ENCODE assay signal across 38 mouse cellular contexts in the genomic region with DNA sequence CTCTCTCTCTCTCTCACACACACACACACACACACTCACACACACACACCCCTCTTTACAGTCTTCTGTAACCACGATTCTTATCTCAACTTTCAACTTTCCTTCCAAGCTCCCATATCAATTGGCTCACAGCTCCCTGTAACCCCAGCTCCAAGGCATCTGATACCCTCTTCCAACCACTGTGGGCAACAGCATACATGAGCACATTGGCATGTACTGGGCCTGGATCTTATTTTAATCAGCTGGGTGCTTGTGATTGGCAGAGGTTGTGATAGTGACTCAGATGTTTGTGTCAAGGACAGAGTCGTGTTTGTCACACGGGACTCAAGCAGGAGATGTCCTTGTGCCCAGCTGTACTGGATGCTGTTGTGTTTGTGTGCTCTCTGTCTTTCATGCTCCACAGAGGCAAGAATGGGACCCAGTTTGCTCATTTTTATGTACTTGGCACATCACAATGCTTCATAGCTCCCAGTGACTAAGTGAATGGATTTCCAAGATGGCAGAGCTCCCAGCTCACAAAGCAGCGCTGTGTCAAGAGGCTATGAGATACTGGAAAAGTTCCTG. TPM values are rescaled to one million over a fixed set of nuclear protein-coding genes. Genes with fewer than 3 reads are reported as not detected.
DNase-seq lines count a peak whose midpoint lies in the region; ATAC-seq and TF ChIP-seq lines count a peak whose summit lies in the region.
"Had no signal": no experiment of that assay in that cellular context is flagged by ENCODE, and none has a peak within 500 bp of the region (broad histone marks: within the 10 kb centered on the region; RNA-seq: fewer than 3 reads in every experiment).

No protein-coding gene starts in this region.

- H3K4me1 ChIP-seq in midbrain, postnatal 0 days (ENCODE audit: insufficient read depth, low read length): peaks cover 8% of the 10 kb centered on the region; the same call in 1 of the 2 replicates
- peaks cover 22% of the 10 kb centered on the region for H3K4me1 ChIP-seq in midbrain, embryonic 13.5 days (replicated peaks)
- H3K4me1 ChIP-seq in stomach, postnatal 0 days (replicated peaks; ENCODE audit: control insufficient read depth, insufficient read depth): peaks cover 3% of the 10 kb centered on the region

- no peak for TF ChIP-seq CTCF in midbrain, postnatal 0 days (IDR thresholded peaks at IDR 0.05)
- TF ChIP-seq CTCF in stomach, postnatal 0 days (IDR thresholded peaks at IDR 0.05; ENCODE audit: low read depth): no peak

- TF ChIP-seq EP300 in stomach, postnatal 0 days (optimal IDR thresholded peaks at IDR 0.05): no peak

- H3K36me3 ChIP-seq in midbrain, postnatal 0 days (ENCODE audit: insufficient read depth, low read length): no peaks in the 10 kb centered on the region
- no peaks in the 10 kb centered on the region for H3K36me3 ChIP-seq in midbrain, embryonic 13.5 days
- no peaks in the 10 kb centered on the region for H3K36me3 ChIP-seq in stomach, postnatal 0 days (ENCODE audit: control insufficient read depth, insufficient read depth, low read length)
- H3K36me3 ChIP-seq: heart, embryonic 10.5 days; heart, embryonic 15.5 days; hindbrain, embryonic 12.5 days; intestine, embryonic 15.5 days; limb, embryonic 13.5 days; liver, embryonic 13.5 days; midbrain, embryonic 10.5 days; neural tube, embryonic 12.5 days had no signal

- ATAC-seq in midbrain, postnatal 0 days (ENCODE audit: low FRiP score): no peak
- no peak for ATAC-seq in midbrain, embryonic 13.5 days
- peak; percentile 32 for ATAC-seq in megakaryocyte progenitor cell, adult 5-6 weeks (replicated peaks; ENCODE audit: poor library complexity)
- no peak for ATAC-seq in stomach, postnatal 0 days (ENCODE audit: low FRiP score, low TSS enrichment)
- ATAC-seq: activated CD4-positive, CD25-positive, alpha-beta regulatory T cell, adult 4 months; forebrain, embryonic 14.5 days; hindbrain, postnatal 0 days; intestine, embryonic 15.5 days; midbrain, embryonic 16.5 days had no signal

- peak; percentile 42 for DNase-seq in adrenal gland, postnatal 14 days
- DNase-seq in adrenal gland, postnatal 4 days (ENCODE audit: low spot score in 2 of 2): no peak
- no peak for DNase-seq in midbrain, postnatal 0 days (ENCODE audit: low spot score)
- no peak for DNase-seq in stomach, postnatal 0 days (ENCODE audit: low spot score)
- DNase-seq in heart, adult 8-10 months (ENCODE audit: low spot score): no peak
- DNase-seq: adrenal gland, postnatal 10 days; cerebellum, adult 9-10 months; cerebellum, postnatal 36 days; heart, postnatal 36 days; kidney, adult 2 months; kidney, postnatal 36 days; liver, embryonic 13.5 days; lung, adult 18-20 months; lung, postnatal 10 days; right cerebral cortex, postnatal 25 days; thymus, adult 2 months; thymus, postnatal 4 days had no signal

- H3K9ac ChIP-seq in midbrain, postnatal 0 days (replicated peaks; ENCODE audit: low read length, poor library complexity, severe bottlenecking): 0 out of 2 replicates have a peak overlapping the region, but pooled peaks have one; percentile 8
- no peak overlapping the region for H3K9ac ChIP-seq in midbrain, embryonic 13.5 days (replicated peaks)
- no peak overlapping the region for H3K9ac ChIP-seq in stomach, postnatal 0 days (ENCODE audit: low read length)
- H3K9ac ChIP-seq: heart, embryonic 15.5 days; hindbrain, embryonic 12.5 days; intestine, embryonic 15.5 days; limb, embryonic 13.5 days; liver, embryonic 13.5 days; neural tube, embryonic 12.5 days had no signal

- H3K4me2 ChIP-seq in midbrain, postnatal 0 days (ENCODE audit: low read depth, low read length, poor library complexity, severe bottlenecking): no peak overlapping the region
- H3K4me2 ChIP-seq in midbrain, embryonic 13.5 days (replicated peaks): no peak overlapping the region
- H3K4me2 ChIP-seq in stomach, postnatal 0 days (replicated peaks; ENCODE audit: low read depth): no peak overlapping the region
- H3K4me2 ChIP-seq: heart, embryonic 15.5 days; hindbrain, embryonic 12.5 days; intestine, embryonic 15.5 days; limb, embryonic 13.5 days; liver, embryonic 13.5 days; neural tube, embryonic 12.5 days had no signal

- no peaks in the 10 kb centered on the region for H3K9me3 ChIP-seq in midbrain, postnatal 0 days (ENCODE audit: low read length)
- no peaks in the 10 kb centered on the region for H3K9me3 ChIP-seq in midbrain, embryonic 13.5 days
- H3K9me3 ChIP-seq in stomach, postnatal 0 days (ENCODE audit: control insufficient read depth, low read length): no peaks in the 10 kb centered on the region
- H3K9me3 ChIP-seq: heart, embryonic 10.5 days; heart, embryonic 15.5 days; hindbrain, embryonic 12.5 days; intestine, embryonic 15.5 days; limb, embryonic 13.5 days; liver, embryonic 13.5 days; midbrain, embryonic 10.5 days; neural tube, embryonic 12.5 days had no signal

- no peaks in the 10 kb centered on the region for H3K27me3 ChIP-seq in midbrain, postnatal 0 days (ENCODE audit: insufficient read depth, low read length)
- H3K27me3 ChIP-seq in midbrain, embryonic 13.5 days: no peaks in the 10 kb centered on the region
- H3K27me3 ChIP-seq in stomach, postnatal 0 days (ENCODE audit: control insufficient read depth, insufficient read depth, low read length): no peaks in the 10 kb centered on the region
- H3K27me3 ChIP-seq: heart, embryonic 15.5 days; hindbrain, embryonic 12.5 days; intestine, embryonic 15.5 days; limb, embryonic 13.5 days; liver, embryonic 13.5 days; neural tube, embryonic 12.5 days had no signal

- no peak overlapping the region for H3K4me3 ChIP-seq in midbrain, postnatal 0 days (ENCODE audit: low read depth, low read length)
- no peak overlapping the region for H3K4me3 ChIP-seq in midbrain, embryonic 13.5 days (replicated peaks)
- H3K4me3 ChIP-seq in stomach, postnatal 0 days (ENCODE audit: low read depth, low read length): no peak overlapping the region
- H3K4me3 ChIP-seq: heart, embryonic 10.5 days; heart, embryonic 15.5 days; hindbrain, embryonic 12.5 days; intestine, embryonic 15.5 days; layer of hippocampus, adult 2 months; limb, embryonic 13.5 days; liver, embryonic 13.5 days; midbrain, embryonic 10.5 days; myocyte; neural tube, embryonic 12.5 days had no signal

- no peak overlapping the region for H3K27ac ChIP-seq in midbrain, postnatal 0 days (ENCODE audit: low read depth, low read length)
- no peak overlapping the region for H3K27ac ChIP-seq in midbrain, embryonic 13.5 days
- no peak overlapping the region for H3K27ac ChIP-seq in stomach, postnatal 0 days (replicated peaks)
- H3K27ac ChIP-seq: heart, embryonic 10.5 days; heart, embryonic 15.5 days; hindbrain, embryonic 12.5 days; hindbrain, postnatal 0 days; intestine, embryonic 15.5 days; layer of hippocampus, adult 2 months; limb, embryonic 13.5 days; liver, embryonic 13.5 days; macrophage; midbrain, embryonic 10.5 days; neural tube, embryonic 12.5 days had no signal

- 81% methylated on average over 4 of the region's 4 CpGs for WGBS in midbrain, postnatal 0 days
- 84% methylated on average over 4 of the region's 4 CpGs for WGBS in midbrain, embryonic 13.5 days
- 74% methylated on average over 4 of the region's 4 CpGs for WGBS in stomach, postnatal 0 days

RNA-seq across cellular contexts. Expression of gene Slc25a44, which starts 2.5 kb away (rescaled TPM):
- total RNA-seq in adrenal gland, postnatal 14 days (2021): 46.7 and 51.7 TPM in 2 replicates
- total RNA-seq in adrenal gland, postnatal 4 days (2021): 10 to 100 TPM; 34.9 to 35.7 TPM
- 62.5 and 63.8 TPM in 2 replicates for total RNA-seq in midbrain, postnatal 0 days (2014; rRNA removed)
- polyA plus RNA-seq in midbrain, postnatal 0 days (2015; fragmentation: Nextera tagmentation; extraction: Ambion mirVana): 35.9 and 38.7 TPM in 2 replicates
- polyA plus RNA-seq in midbrain, embryonic 13.5 days (2015; fragmentation: Nextera tagmentation; extraction: Ambion mirVana): 28.7 and 29.7 TPM in 2 replicates
- total RNA-seq in megakaryocyte progenitor cell, adult 5-6 weeks (2015): 10.3 and 11.1 TPM in 2 replicates
- 16.2 and 17.9 TPM in 2 replicates for total RNA-seq in megakaryocyte progenitor cell, adult 5-6 weeks (2017)
- 9.7 and 9.8 TPM in 2 replicates for polyA plus RNA-seq in stomach, postnatal 0 days (2015; fragmentation: Nextera tagmentation; extraction: Ambion mirVana)
- total RNA-seq in heart, adult 8-10 months (2022): 10 to 100 TPM; 13.1 to 14.7 (median 14.1) TPM

RNA-seq across cellular contexts. Expression of gene Pmf1, which starts 17.3 kb away (rescaled TPM):
- 57.0 and 58.2 TPM in 2 replicates for total RNA-seq in adrenal gland, postnatal 14 days (2021)
- 10 to 100 TPM; 78.8 to 79.0 TPM for total RNA-seq in adrenal gland, postnatal 4 days (2021)
- total RNA-seq in midbrain, postnatal 0 days (2014; rRNA removed): 20.6 and 25.4 TPM in 2 replicates
- polyA plus RNA-seq in midbrain, postnatal 0 days (2015; fragmentation: Nextera tagmentation; extraction: Ambion mirVana): 25.2 and 25.6 TPM in 2 replicates
- 51.7 and 56.8 TPM in 2 replicates for polyA plus RNA-seq in midbrain, embryonic 13.5 days (2015; fragmentation: Nextera tagmentation; extraction: Ambion mirVana)
- 161 and 165 TPM in 2 replicates for total RNA-seq in megakaryocyte progenitor cell, adult 5-6 weeks (2015)
- 121 and 129 TPM in 2 replicates for total RNA-seq in megakaryocyte progenitor cell, adult 5-6 weeks (2017)
- 55.6 and 58.1 TPM in 2 replicates for polyA plus RNA-seq in stomach, postnatal 0 days (2015; fragmentation: Nextera tagmentation; extraction: Ambion mirVana)
- 10 to 100 TPM; 16.2 to 19.9 (median 16.7) TPM for total RNA-seq in heart, adult 8-10 months (2022)

RNA-seq across cellular contexts. Expression of gene Sema4a, which starts 33.6 kb away (rescaled TPM):
- total RNA-seq in adrenal gland, postnatal 14 days (2021): 11.0 and 11.5 TPM in 2 replicates
- 10 to 100 TPM; 11.5 to 15.5 TPM for total RNA-seq in adrenal gland, postnatal 4 days (2021)
- 52.6 and 62.0 TPM in 2 replicates for total RNA-seq in midbrain, postnatal 0 days (2014; rRNA removed)
- 42.1 and 44.2 TPM in 2 replicates for polyA plus RNA-seq in midbrain, postnatal 0 days (2015; fragmentation: Nextera tagmentation; extraction: Ambion mirVana)
- 28.8 and 31.1 TPM in 2 replicates for polyA plus RNA-seq in midbrain, embryonic 13.5 days (2015; fragmentation: Nextera tagmentation; extraction: Ambion mirVana)
- 32.7 and 43.1 TPM in 2 replicates for total RNA-seq in megakaryocyte progenitor cell, adult 5-6 weeks (2015)
- 25.9 and 39.4 TPM in 2 replicates for total RNA-seq in megakaryocyte progenitor cell, adult 5-6 weeks (2017)
- 27.9 and 32.7 TPM in 2 replicates for polyA plus RNA-seq in stomach, postnatal 0 days (2015; fragmentation: Nextera tagmentation; extraction: Ambion mirVana)
- 1 to 10 TPM; 2.6 to 4.7 (median 3.8) TPM for total RNA-seq in heart, adult 8-10 months (2022)

RNA-seq across cellular contexts. Expression of gene Bglap, which starts 43.2 kb away (rescaled TPM):
- total RNA-seq in adrenal gland, postnatal 14 days (2021): 2.1 and 3.3 TPM in 2 replicates
- total RNA-seq in adrenal gland, postnatal 4 days (2021): 1 to 10 TPM; 2.5 to 2.8 TPM
- total RNA-seq in midbrain, postnatal 0 days (2014; rRNA removed): not detected in 2 replicates
- not detected in 2 replicates for polyA plus RNA-seq in midbrain, postnatal 0 days (2015; fragmentation: Nextera tagmentation; extraction: Ambion mirVana)
- not detected in 2 replicates for polyA plus RNA-seq in midbrain, embryonic 13.5 days (2015; fragmentation: Nextera tagmentation; extraction: Ambion mirVana)
- not detected in 2 replicates for total RNA-seq in megakaryocyte progenitor cell, adult 5-6 weeks (2015)
- total RNA-seq in megakaryocyte progenitor cell, adult 5-6 weeks (2017): not detected in 2 replicates
- 0.64 TPM in 1 of 2 replicates, not detected in the other for polyA plus RNA-seq in stomach, postnatal 0 days (2015; fragmentation: Nextera tagmentation; extraction: Ambion mirVana)
- not detected for total RNA-seq in heart, adult 8-10 months (2022)
- total RNA-seq: heart, postnatal 36 days; hindbrain, postnatal 0 days had no signal
- polyA plus RNA-seq: activated CD4-positive, CD25-positive, alpha-beta regulatory T cell, adult 4 months; embryonic facial prominence, embryonic 11.5 days; forebrain, embryonic 14.5 days; gonadal fat pad, adult 2 months; heart, embryonic 10.5 days; heart, embryonic 15.5 days; hindbrain, embryonic 12.5 days; hindbrain, postnatal 0 days; intestine, embryonic 15.5 days; kidney, adult 2 months; limb, embryonic 13.5 days; liver, embryonic 13.5 days; macrophage; midbrain, embryonic 10.5 days; neural tube, embryonic 12.5 days had no signal

RNA-seq across cellular contexts. Expression of gene Bglap2, which starts 48.9 kb away (rescaled TPM):
- not detected in 2 replicates for total RNA-seq in adrenal gland, postnatal 14 days (2021)
- total RNA-seq in adrenal gland, postnatal 4 days (2021): not detected
- not detected in 2 replicates for total RNA-seq in midbrain, postnatal 0 days (2014; rRNA removed)
- 0.51 TPM in 1 of 2 replicates, not detected in the other for polyA plus RNA-seq in midbrain, postnatal 0 days (2015; fragmentation: Nextera tagmentation; extraction: Ambion mirVana)
- polyA plus RNA-seq in midbrain, embryonic 13.5 days (2015; fragmentation: Nextera tagmentation; extraction: Ambion mirVana): not detected in 2 replicates
- not detected in 2 replicates for total RNA-seq in megakaryocyte progenitor cell, adult 5-6 weeks (2015)
- total RNA-seq in megakaryocyte progenitor cell, adult 5-6 weeks (2017): not detected in 2 replicates
- polyA plus RNA-seq in stomach, postnatal 0 days (2015; fragmentation: Nextera tagmentation; extraction: Ambion mirVana): 20.1 and 24.9 TPM in 2 replicates
- total RNA-seq in heart, adult 8-10 months (2022): not detected
- total RNA-seq: heart, postnatal 36 days; hindbrain, postnatal 0 days; layer of hippocampus, adult 2 months; layer of hippocampus, postnatal 25 days had no signal
- polyA plus RNA-seq: activated CD4-positive, CD25-positive, alpha-beta regulatory T cell, adult 4 months; embryonic facial prominence, embryonic 11.5 days; forebrain, embryonic 14.5 days; gonadal fat pad, adult 2 months; heart, embryonic 10.5 days; heart, embryonic 15.5 days; hindbrain, embryonic 12.5 days; hindbrain, postnatal 0 days; intestine, embryonic 15.5 days; kidney, adult 2 months; kidney, embryonic 16.5 days; limb, embryonic 13.5 days; liver, embryonic 13.5 days; macrophage; midbrain, embryonic 10.5 days; neural tube, embryonic 12.5 days; spleen, adult 2 months had no signal
